Mouse (Mus musculus): Measurements from ENCODE around the gene Lao1. TPM values are rescaled to one million over a fixed set of nuclear protein-coding genes. Genes with fewer than 3 reads are reported as not detected.

The Lao1 gene
- total RNA-seq, 2 experiments from 2014 or later, result not detected

DNA sequence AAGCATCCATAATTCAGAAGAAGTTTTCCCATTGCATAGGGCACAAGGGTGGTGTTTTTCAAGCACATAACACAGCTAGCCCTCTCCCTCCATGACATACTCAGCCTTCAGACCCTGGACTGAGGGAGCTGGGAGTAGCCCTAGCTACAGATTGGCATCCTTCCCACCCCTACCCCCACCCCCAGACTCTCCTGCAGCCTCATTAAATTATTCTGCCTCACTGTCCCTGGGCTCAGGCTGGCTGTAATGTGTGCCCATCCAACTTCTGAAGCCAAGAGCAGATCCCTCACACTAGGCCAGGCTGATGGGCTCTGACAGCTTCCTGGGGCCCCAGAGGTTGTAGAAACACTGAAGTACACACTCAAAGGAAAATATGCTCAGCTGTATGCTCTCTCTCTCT, 53.6 kb downstream of the Lao1 start:
- DNase-seq (ENCODE audit: low spot score in 2 of 2), result no peak

- DNase-seq (ENCODE audit: low spot score in 2 of 2), result no peak
Measured at GRCm38 (mm10) chr4:119015557-119015956, 54.2 kb downstream of the Lao1 start.

DNA sequence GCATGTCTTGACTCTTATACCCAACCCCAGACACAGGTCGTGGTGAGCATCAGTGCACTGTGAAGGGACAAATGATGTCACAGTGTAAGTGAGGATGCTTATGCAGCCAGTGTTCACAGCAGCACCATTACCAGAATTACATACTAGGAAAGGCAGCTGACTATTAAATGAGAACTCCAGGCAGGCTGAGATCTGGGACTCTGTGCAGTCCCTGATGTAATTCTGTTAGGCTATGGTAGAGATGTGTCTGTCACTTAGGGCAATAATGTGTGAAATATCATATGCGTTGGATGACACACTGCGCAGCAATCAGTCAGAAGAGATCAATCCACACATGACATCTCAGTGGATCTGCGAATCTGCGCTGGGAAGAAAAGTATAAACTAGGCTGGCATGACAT, 55.7 kb downstream of the Lao1 start:
- no peak for DNase-seq (ENCODE audit: low spot score in 2 of 2)

Other genes starting within 250 kb of the Lao1 start
- gene Olfr1340, start 241.4 kb upstream of the Lao1 start, total RNA-seq (2021), result not detected
- gene Olfr1339, start 229.4 kb upstream of the Lao1 start, total RNA-seq (2021), result not detected
- not detected for gene Olfr1338, start 202.8 kb upstream of the Lao1 start, total RNA-seq (2021)
- gene Olfr1337, start 179.0 kb upstream of the Lao1 start, total RNA-seq (2021), result not detected
- not detected for gene Olfr1335, start 151.6 kb upstream of the Lao1 start, total RNA-seq (2021)
- gene Olfr1333, start 125.3 kb upstream of the Lao1 start, total RNA-seq (2021), result not detected
- not detected for gene Olfr1331, start 96.9 kb upstream of the Lao1 start, total RNA-seq (2021)
- not detected for gene Olfr1330, start 73.0 kb upstream of the Lao1 start, total RNA-seq (2021)
- not detected for gene Olfr1329, start 44.1 kb upstream of the Lao1 start, total RNA-seq (2021)
- not detected for gene Olfr1328, start 23.0 kb upstream of the Lao1 start, total RNA-seq (2021)
- 10 to 100 TPM; 13.0 to 15.5 TPM for gene Slc2a1, start 147.1 kb downstream of the Lao1 start, total RNA-seq (2021)
- gene Zfp691, start 212.6 kb downstream of the Lao1 start, total RNA-seq (2021), result 10 to 100 TPM; 12.2 to 16.2 TPM
- 10 to 100 TPM in 1 of 2 experiments, 1 to 10 TPM in 1; 6.9 to 13.1 TPM for gene Ermap, start 228.4 kb downstream of the Lao1 start, total RNA-seq (2021)
- 10 to 100 TPM; 33.9 to 38.3 TPM for gene Svbp, start 233.7 kb downstream of the Lao1 start, total RNA-seq (2021)

Measured in adrenal gland, postnatal 4 days (tissue).